Mouse (Mus musculus) heart, postnatal 0 days (tissue): ENCODE results near the gene Fam25c.

Experiments used
- CTCF ChIP-seq: IDR thresholded peaks from 2 replicates; pipeline ENCODE4 v1.5.1; 2016; ENCODE audit warnings: antibody characterized with exemption, control low read depth, low read depth
- EP300 ChIP-seq: IDR thresholded peaks from 2 replicates; pipeline ENCODE4 v1.6.1; 2016; ENCODE audit warnings: antibody characterized with exemption, low read depth

DNA sequence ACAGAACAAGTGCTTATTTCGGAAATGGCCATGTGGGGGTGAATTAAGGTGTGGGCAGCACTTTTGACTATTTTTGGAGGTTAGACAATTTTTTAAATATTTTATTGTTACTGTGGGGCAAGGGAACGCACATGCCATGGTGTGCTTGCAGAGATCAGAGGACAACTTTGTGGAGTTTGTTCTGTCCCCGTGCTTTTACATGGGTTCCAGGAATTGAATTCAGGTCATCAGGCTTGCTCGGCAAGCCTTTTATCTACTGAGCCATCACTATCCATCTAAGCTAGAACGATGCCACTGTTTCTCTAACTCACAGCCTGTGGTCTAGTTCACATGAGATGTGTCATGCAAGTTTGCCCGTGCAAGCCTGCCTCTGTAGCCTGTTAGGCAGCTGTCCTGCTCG is 6.9 kb downstream of the Fam25c start:
- TF ChIP-seq EP300 (no peak), CTCF (no peak)
